Mouse (Mus musculus) layer of hippocampus, postnatal 25 days (tissue): ENCODE results near the gene Trim62. TPM values are rescaled to one million over a fixed set of nuclear protein-coding genes. Genes with fewer than 3 reads are reported as not detected.

Experiments used
- DNase-seq, 2 experiments: peaks; one replicate each; pipeline ENCODE4 v3.0.0; 2022; ENCODE audit warnings: mixed read lengths in 2 of 2, low spot score in 1 of 2; ENCODE audit errors: extremely low spot score in 1 of 2
- total RNA-seq, 2 experiments: library from RNA; stranded (reverse); gene quantifications; 2 replicates each; pipeline ENCODE4 v1.2.3; 2021

The Trim62 gene
- total RNA-seq, 2 experiments from 2014 or later: 15.1 to 16.2 TPM

DNA sequence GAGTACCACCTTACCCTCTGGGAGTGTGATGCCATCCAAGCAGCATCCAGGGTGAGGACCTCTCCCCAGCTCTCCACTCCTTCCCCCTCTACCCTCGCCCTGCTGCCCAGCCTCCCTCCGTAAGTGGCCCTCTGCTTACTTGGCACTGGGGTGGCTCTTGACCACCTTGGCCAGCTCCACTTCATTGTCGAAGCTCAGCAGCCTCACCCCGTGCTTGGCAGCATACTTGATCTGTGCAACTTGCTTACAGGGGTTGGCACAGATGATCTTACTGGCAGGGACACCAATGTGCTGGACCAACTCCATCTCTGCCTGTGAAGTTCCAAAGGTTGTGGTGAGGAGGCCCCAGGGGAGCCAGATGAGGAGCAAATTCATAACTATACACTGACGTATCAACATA lies 67.1 kb downstream of the Trim62 start:
- no peak for DNase-seq

DNA sequence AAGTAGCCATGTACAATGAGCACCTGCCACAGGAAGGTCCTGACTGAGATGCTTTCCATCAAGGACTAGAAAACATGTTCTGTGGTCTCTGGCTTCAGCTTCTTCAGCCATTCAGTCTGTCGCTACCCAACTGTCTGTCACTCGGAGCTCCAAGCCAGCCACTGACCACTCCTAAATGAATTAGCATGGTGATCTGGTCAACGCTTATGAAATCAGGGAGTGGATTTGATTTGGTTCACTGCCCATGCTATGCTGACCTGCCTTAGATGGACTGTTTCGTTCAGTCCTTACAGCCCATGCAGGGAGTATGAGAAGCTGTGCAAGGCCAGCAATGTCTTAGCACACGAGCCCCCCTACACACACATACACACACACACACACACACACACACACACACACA lies 70.5 kb downstream of the Trim62 start:
- no peak for DNase-seq

DNA sequence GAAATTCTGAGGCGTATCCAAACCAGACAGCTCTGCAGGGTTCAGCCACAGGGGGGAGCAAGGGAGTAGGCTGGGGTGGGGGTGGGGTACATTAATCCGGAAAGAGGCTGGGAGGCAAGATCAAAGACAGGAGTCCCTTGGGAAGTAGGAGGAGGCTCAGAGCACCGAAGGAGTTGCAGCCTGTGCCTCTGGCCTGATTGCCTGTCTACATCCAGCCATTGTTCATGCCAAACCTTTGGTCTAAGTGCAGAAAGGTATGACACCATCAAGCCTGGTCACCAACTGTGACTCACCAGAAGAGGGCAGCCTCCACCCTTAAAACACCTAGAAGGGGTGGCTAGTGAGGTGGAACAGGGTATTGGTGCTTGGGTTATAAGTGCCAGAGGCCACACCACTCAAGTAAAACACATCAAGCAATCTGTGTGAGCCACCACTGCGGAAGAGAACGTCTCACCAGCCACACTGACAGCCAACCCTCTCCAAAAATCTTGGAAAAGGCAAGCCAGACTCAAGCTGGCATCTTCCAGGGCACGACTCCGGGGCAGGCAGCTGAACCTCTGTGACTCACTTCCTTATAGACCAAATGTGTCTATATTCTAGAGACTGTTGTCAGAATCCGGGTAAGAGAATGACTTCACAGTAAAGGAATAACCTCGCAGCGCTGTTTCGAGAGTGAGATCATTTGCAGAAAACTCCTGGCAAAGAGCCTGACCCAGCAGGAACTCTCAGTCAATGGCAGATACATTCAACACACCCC lies 74.0 kb downstream of the Trim62 start:
- DNase-seq: peak in 1 of 2 experiments; percentile 40

- no peak for DNase-seq
Measured at GRCm38 (mm10) chr4:128958156-128958555, 74.8 kb downstream of the Trim62 start.

DNA sequence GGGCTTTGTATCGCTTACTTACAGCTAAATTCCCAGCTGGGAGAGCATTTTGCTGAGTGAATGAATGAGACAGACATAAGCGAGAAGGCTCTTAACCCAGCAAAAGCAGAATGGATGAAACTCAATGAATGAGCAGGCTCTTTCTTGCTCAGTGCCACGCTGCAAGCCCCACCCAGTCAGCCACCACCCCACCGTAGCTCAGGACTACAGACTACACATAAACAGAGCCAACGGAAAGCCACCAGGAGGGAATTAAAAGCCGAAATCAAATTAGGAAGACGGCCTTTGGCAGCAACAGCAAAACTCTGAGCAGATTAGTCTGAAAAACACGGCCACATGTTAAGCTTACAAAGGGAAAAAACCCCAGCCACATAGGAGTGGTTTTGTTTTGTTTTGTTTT lies 75.5 kb downstream of the Trim62 start:
- no peak for DNase-seq

DNA sequence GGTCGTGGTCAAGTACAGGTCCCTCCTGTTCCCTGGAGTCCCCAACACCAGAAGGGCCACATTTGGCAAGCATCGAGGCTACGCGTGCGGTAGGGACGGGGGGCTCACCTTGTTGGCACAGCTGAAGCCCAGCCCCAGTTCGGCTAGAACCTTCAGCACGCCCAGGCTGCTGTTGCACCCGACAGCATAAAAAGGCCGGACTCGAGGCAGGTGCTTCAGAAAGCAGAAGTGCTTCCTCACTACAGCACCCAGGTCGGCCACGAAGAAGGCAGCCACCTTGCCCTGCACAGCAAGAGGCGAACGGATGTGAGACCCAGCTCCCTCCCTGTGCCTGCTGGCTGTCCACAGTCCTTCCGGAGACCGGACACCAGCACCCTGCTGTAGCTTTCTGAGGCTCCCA lies 76.3 kb downstream of the Trim62 start:
- DNase-seq: no peak

Other genes with a start within 250 kb of the Trim62 start
- gene Phc2, start 228.9 kb upstream of the Trim62 start, total RNA-seq: 10 to 100 TPM; 93.8 to 95.1 TPM
- gene A3galt2, start 128.2 kb upstream of the Trim62 start, total RNA-seq: under 1 TPM; 0.12 to 0.14 TPM
- 10 to 100 TPM; 24.7 to 33.8 TPM for gene Zfp362, start 77.5 kb upstream of the Trim62 start, total RNA-seq
- 10 to 100 TPM; 40.7 to 41.8 TPM for gene Azin2, start 78.9 kb downstream of the Trim62 start, total RNA-seq
- 10 to 100 TPM; 27.7 to 30.9 TPM for gene Ak2, start 108.4 kb downstream of the Trim62 start, total RNA-seq
- gene Rnf19b, start 174.7 kb downstream of the Trim62 start, total RNA-seq: 10 to 100 TPM; 48.1 to 49.7 TPM
- gene Tmem54, start 222.0 kb downstream of the Trim62 start, total RNA-seq: not detected
- gene Hpca, start 238.5 kb downstream of the Trim62 start, total RNA-seq: 1,000 to 10,000 TPM; 2,567 to 2,613 TPM